Mouse (Mus musculus): ENCODE measurements around the gene Gm20388.

- TF ChIP-seq POLR2A (IDR thresholded peaks at IDR 0.05; ENCODE audit: low read depth, low read length) (no peak), CTCF (conservative IDR thresholded peaks at IDR 0.05; ENCODE audit: insufficient read depth, insufficient read length, low read depth, low read length) (no peak)
These were observed 1988.8 kb downstream of the Gm20388 start for GRCm38 (mm10) chr8:121899180-121900044.

Measured in kidney, adult 2 months (tissue).